Mouse (Mus musculus) intestine, embryonic 14.5 days (tissue): ENCODE measurements around the gene Uqcrfs1. TPM values are rescaled to one million over a fixed set of nuclear protein-coding genes. Genes with fewer than 3 reads are reported as not detected.

ENCODE experiments used
- ATAC-seq: fragments of 200-750 bp; cut with Nextera tagmentation; replicated peaks from 2 replicates; pipeline ENCODE4 v1.8.0; 2017; ENCODE audit warnings: low read depth, moderate number of reproducible peaks, moderate TSS enrichment, moderate library complexity; ENCODE audit not compliant: low FRiP score, low TSS enrichment
- DNase-seq: peaks from one replicate; pipeline ENCODE4 v3.0.0-alpha.2; 2018; ENCODE audit warnings: low spot score
- H3K27ac ChIP-seq: fragments of 300-500 bp; sonication (generic); 2 replicates; pipeline ENCODE4 v1.5.1; 2014; ENCODE audit warnings: low read depth, mild to moderate bottlenecking, control low read depth
- H3K27me3 ChIP-seq: fragments of 300-500 bp; sonication (generic); replicated peaks from 2 replicates; pipeline ENCODE4 v1.6.1; 2014; ENCODE audit warnings: low read length, control low read depth; ENCODE audit not compliant: control insufficient read depth, insufficient read depth
- H3K36me3 ChIP-seq: fragments of 300-500 bp; sonication (generic); 2 replicates; pipeline ENCODE4 v1.6.1; 2014; ENCODE audit warnings: low read length, control low read depth; ENCODE audit not compliant: control insufficient read depth, insufficient read depth
- H3K4me1 ChIP-seq: fragments of 300-500 bp; sonication (generic); replicated peaks from 2 replicates; pipeline ENCODE4 v1.6.1; 2014; ENCODE audit warnings: low read length, control low read depth, mixed read lengths; ENCODE audit not compliant: control insufficient read depth, insufficient read depth
- H3K4me2 ChIP-seq: fragments of 300-500 bp; sonication (generic); 2 replicates; pipeline ENCODE4 v1.6.1; 2014; ENCODE audit warnings: low read length
- H3K4me3 ChIP-seq: fragments of 300-500 bp; sonication (generic); 2 replicates; pipeline ENCODE4 v1.5.1; 2014; ENCODE audit warnings: low read depth, low read length, control low read depth, mixed read lengths
- H3K9ac ChIP-seq: fragments of 300-500 bp; sonication (generic); 2 replicates; pipeline ENCODE4 v1.6.1; 2014; ENCODE audit warnings: mild to moderate bottlenecking, low read length
- H3K9me3 ChIP-seq: fragments of 300-500 bp; sonication (generic); 2 replicates; pipeline ENCODE4 v1.6.1; 2016; ENCODE audit warnings: low read length, control low read depth; ENCODE audit not compliant: control insufficient read depth
- WGBS: fragments of 180-500 bp; shearing (Covaris S2); extraction: QIAGEN DNeasy Blood & Tissue Kit; methylation state at CpG from one replicate; pipeline ENCODE4 v1.1.7; 2014; 5-methylcytosine and 5-hydroxymethylcytosine counted together
- polyA plus RNA-seq: library from polyadenylated mRNA; unstranded; fragments of >200 nt; fragmentation: Nextera tagmentation; extraction: Ambion mirVana; gene quantifications from 2 replicates; pipeline ENCODE4 v1.2.1, GENCODE M21; 2014

Uqcrfs1 gene
- polyA plus RNA-seq, 1 experiment from 2014 or later, result 284 TPM

- Histone ChIP-seq H3K27me3 (no peaks in the 10 kb centered on the region), H3K4me1 (no peaks in the 10 kb centered on the region), H3K27ac (no peak overlapping the region), H3K9me3 (no peaks in the 10 kb centered on the region), H3K9ac (no peak overlapping the region), H3K36me3 (no peaks in the 10 kb centered on the region), H3K4me3 (no peak overlapping the region), H3K4me2 (no peak overlapping the region)
- DNase-seq (no peak), ATAC-seq (no peak)
- WGBS, result 65% methylated on average over 1 of the region's 1 CpGs
Measured at GRCm38 (mm10) chr13:30560603-30561002, 15.4 kb upstream of the Uqcrfs1 start.

GRCm38 (mm10) chr13:30560052-30560451 is 14.9 kb upstream of the Uqcrfs1 start:
- DNase-seq (no peak), ATAC-seq (no peak)
- H3K9ac ChIP-seq, result no peak overlapping the region
- no peak overlapping the region for H3K4me3 ChIP-seq
- 90% methylated on average over 5 of the region's 5 CpGs for WGBS
- no peak overlapping the region for H3K4me2 ChIP-seq
- H3K27ac ChIP-seq, result no peak overlapping the region
- no peaks in the 10 kb centered on the region for H3K4me1 ChIP-seq
- no peaks in the 10 kb centered on the region for H3K9me3 ChIP-seq
- no peaks in the 10 kb centered on the region for H3K36me3 ChIP-seq
- no peaks in the 10 kb centered on the region for H3K27me3 ChIP-seq

- ATAC-seq (no peak), DNase-seq (no peak)
- no peak overlapping the region for H3K4me3 ChIP-seq
- 82% methylated on average over 2 of the region's 2 CpGs for WGBS
- H3K27me3 ChIP-seq, result no peaks in the 10 kb centered on the region
- no peak overlapping the region for H3K9ac ChIP-seq
- H3K27ac ChIP-seq, result no peak overlapping the region
- H3K4me2 ChIP-seq, result no peak overlapping the region
- H3K36me3 ChIP-seq, result no peaks in the 10 kb centered on the region
- H3K4me1 ChIP-seq, result no peaks in the 10 kb centered on the region
- no peaks in the 10 kb centered on the region for H3K9me3 ChIP-seq
Measured at GRCm38 (mm10) chr13:30557751-30558150, 12.6 kb upstream of the Uqcrfs1 start.

- no peak overlapping the region for H3K27ac ChIP-seq
- no peak overlapping the region for H3K4me2 ChIP-seq
- DNase-seq (no peak), ATAC-seq (no peak)
- no peaks in the 10 kb centered on the region for H3K4me1 ChIP-seq
- no peaks in the 10 kb centered on the region for H3K36me3 ChIP-seq
- no peaks in the 10 kb centered on the region for H3K9me3 ChIP-seq
- H3K27me3 ChIP-seq, result no peaks in the 10 kb centered on the region
- no peak overlapping the region for H3K4me3 ChIP-seq
- 33% methylated on average over 5 of the region's 5 CpGs for WGBS
- H3K9ac ChIP-seq, result no peak overlapping the region
Measured at GRCm38 (mm10) chr13:30553051-30553587, 8.0 kb upstream of the Uqcrfs1 start.

- H3K27me3 ChIP-seq, result no peaks in the 10 kb centered on the region
- H3K4me2 ChIP-seq, result no peak overlapping the region
- no peaks in the 10 kb centered on the region for H3K9me3 ChIP-seq
- H3K9ac ChIP-seq, result no peak overlapping the region
- H3K4me3 ChIP-seq, result no peak overlapping the region
- WGBS, result 80% methylated on average over 5 of the region's 5 CpGs
- no peaks in the 10 kb centered on the region for H3K36me3 ChIP-seq
- DNase-seq (no peak), ATAC-seq (no peak)
- peaks cover 1% of the 10 kb centered on the region; the same call in 1 of the 2 replicates for H3K4me1 ChIP-seq
- no peak overlapping the region for H3K27ac ChIP-seq
Measured at GRCm38 (mm10) chr13:30549339-30549738, 4.2 kb upstream of the Uqcrfs1 start.

- DNase-seq (peak; percentile 92), ATAC-seq (no peak)
- no peak overlapping the region for H3K4me3 ChIP-seq
- no peak overlapping the region for H3K9ac ChIP-seq
- 19% methylated on average over 2 of the region's 2 CpGs for WGBS
- no peak overlapping the region for H3K4me2 ChIP-seq
- no peaks in the 10 kb centered on the region for H3K9me3 ChIP-seq
- H3K36me3 ChIP-seq, result no peaks in the 10 kb centered on the region
- H3K27ac ChIP-seq, result no peak overlapping the region
- peaks cover 6% of the 10 kb centered on the region; the same call in 1 of the 2 replicates for H3K4me1 ChIP-seq
- H3K27me3 ChIP-seq, result no peaks in the 10 kb centered on the region
Measured at GRCm38 (mm10) chr13:30548835-30549234, 3.7 kb upstream of the Uqcrfs1 start.

GRCm38 (mm10) chr13:30530761-30531160 is 14.4 kb downstream of the Uqcrfs1 start:
- Histone ChIP-seq H3K4me2 (no peak overlapping the region), H3K36me3 (no peaks in the 10 kb centered on the region), H3K27me3 (no peaks in the 10 kb centered on the region), H3K9ac (no peak overlapping the region), H3K4me3 (no peak overlapping the region), H3K27ac (no peak overlapping the region), H3K4me1 (no peaks in the 10 kb centered on the region), H3K9me3 (no peaks in the 10 kb centered on the region)
- WGBS, result 8% methylated on average over 5 of the region's 5 CpGs
- peak; percentile 77 for DNase-seq
- no peak; the same call in 1 of the 2 replicates for ATAC-seq

GRCm38 (mm10) chr13:30524961-30525360 is 20.2 kb downstream of the Uqcrfs1 start:
- ATAC-seq, result no peak
- no peak for DNase-seq
- no peak overlapping the region for H3K27ac ChIP-seq
- no peak overlapping the region for H3K4me3 ChIP-seq
- H3K9ac ChIP-seq, result no peak overlapping the region
- H3K4me2 ChIP-seq, result no peak overlapping the region
- H3K9me3 ChIP-seq, result 0 out of 2 replicates have a peak, but pooled peaks cover 2% of the 10 kb centered on the region
- no peaks in the 10 kb centered on the region for H3K27me3 ChIP-seq
- 89% methylated on average over 8 of the region's 8 CpGs for WGBS
- H3K4me1 ChIP-seq, result no peaks in the 10 kb centered on the region
- no peaks in the 10 kb centered on the region for H3K36me3 ChIP-seq

- H3K9me3 ChIP-seq, result 0 out of 2 replicates have a peak, but pooled peaks cover 2% of the 10 kb centered on the region
- DNase-seq, result no peak
Measured at GRCm38 (mm10) chr13:30523971-30524370, 21.2 kb downstream of the Uqcrfs1 start.

More at GRCm38 (mm10) chr13:30523971-30524370, 21.2 kb downstream of the Uqcrfs1 start:
- ATAC-seq, result no peak
- Histone ChIP-seq H3K4me3 (no peak overlapping the region), H3K9ac (no peak overlapping the region), H3K4me1 (no peaks in the 10 kb centered on the region), H3K27me3 (no peaks in the 10 kb centered on the region), H3K27ac (no peak overlapping the region), H3K36me3 (no peaks in the 10 kb centered on the region), H3K4me2 (no peak overlapping the region)
- 88% methylated on average over 9 of the region's 9 CpGs for WGBS
